Mouse (Mus musculus) c-Kit-positive CD71-positive TER-119-positive erythroid progenitor cells, embryonic 14.5 days (primary cell): ENCODE results near the gene Lrrc15.

Experiments
- DNase-seq: peaks from one replicate; pipeline ENCODE4 v3.0.0-alpha.2; 2013; ENCODE audit warnings: low spot score

Lrrc15 gene

DNA sequence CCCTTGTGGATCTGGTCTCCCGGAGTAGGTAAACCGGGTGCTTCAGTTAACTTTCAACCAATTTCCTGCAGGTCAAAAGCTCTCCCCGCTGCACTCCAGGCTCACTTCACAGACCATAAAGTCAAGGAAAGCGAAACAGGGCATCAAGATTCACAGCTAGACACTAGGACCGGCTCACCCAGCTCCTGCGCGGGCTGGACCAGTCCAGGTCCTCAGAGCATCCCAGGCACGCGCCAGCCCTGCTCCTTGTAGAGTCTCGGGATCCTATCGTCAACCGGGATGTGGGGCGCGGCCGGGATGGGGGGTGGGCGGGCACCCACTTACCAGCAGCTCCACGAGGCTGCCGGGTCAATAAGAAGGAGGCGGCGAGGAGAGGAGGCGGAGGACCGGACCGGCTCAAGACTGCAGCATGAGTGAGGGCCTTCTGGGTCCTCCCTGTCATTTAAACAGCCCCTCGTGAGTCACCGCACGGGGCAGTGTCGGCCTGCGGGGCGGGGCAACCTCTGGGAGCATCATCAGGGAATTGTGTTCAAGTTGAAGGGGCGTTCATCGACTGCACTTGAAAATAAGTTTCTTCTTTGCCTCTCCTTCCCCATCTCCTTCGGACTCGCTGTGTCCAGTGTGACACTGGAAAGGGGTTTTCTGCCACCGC lies at the start of gene Lrrc15:
TSS of gene Lrrc15 (minus strand) at position 413 of the 652 bp plus-strand sequence.
- no peak for DNase-seq

DNA sequence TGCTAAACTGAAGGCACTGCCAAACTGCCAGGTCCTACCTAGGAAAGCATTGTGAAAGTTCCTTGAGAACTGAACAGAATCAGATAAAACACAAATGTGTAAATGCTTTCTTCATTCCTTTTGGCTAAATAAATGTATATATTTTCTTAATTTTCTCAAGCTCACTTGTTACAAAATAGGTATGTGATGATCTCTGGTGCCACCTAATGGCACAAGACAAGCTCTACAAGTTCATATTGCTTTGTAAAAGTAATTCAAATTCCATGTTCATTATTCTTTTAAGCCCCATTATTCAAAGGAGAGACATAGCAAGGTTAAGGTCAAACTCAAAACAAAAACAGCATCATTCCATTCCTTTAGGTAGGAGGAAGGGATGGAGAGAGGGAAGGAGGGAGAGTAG lies 31.2 kb upstream of the Lrrc15 start:
- DNase-seq: peak; percentile 31

DNA sequence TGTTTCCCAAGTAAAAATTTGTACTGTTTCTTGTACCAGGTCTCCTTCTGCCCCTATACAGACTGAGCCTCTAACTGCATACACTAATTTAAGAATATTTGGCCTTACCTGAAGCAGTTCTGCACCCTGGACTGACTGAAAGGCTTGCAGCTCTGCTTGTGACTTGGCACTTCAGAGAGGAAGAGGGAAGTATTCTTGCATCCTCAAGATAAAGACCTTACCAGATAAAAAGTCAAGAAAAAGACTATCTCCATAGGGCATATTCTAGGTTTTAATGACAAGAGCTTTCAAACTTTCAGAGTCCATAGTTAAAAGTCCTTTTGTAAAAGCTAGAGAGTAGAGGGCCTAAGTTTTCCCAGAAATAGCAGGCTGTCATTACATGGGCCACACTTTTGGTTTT lies 27.6 kb upstream of the Lrrc15 start, which contains the start of gene Gp5:
TSS of gene Gp5 (minus strand) at position 133 of the 400 bp plus-strand sequence.
- DNase-seq: peak; percentile 37

DNA sequence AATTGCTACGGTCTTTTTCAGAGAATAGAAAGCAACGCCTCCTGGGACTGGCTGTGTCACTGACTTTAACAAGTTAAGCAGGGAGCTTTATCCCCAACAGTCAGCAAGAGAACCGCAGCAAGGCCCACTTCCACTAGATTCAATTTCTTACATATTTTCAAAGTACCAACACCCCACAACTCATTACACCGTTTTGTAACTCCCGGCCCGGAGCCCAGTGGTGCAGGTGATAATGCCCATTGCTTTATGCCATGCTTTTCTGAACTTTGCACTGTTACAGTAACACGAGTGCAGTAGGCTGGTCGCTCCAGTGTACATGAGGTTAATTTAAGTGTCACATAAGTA lies 27.1 kb upstream of the Lrrc15 start:
- no peak for DNase-seq

DNA sequence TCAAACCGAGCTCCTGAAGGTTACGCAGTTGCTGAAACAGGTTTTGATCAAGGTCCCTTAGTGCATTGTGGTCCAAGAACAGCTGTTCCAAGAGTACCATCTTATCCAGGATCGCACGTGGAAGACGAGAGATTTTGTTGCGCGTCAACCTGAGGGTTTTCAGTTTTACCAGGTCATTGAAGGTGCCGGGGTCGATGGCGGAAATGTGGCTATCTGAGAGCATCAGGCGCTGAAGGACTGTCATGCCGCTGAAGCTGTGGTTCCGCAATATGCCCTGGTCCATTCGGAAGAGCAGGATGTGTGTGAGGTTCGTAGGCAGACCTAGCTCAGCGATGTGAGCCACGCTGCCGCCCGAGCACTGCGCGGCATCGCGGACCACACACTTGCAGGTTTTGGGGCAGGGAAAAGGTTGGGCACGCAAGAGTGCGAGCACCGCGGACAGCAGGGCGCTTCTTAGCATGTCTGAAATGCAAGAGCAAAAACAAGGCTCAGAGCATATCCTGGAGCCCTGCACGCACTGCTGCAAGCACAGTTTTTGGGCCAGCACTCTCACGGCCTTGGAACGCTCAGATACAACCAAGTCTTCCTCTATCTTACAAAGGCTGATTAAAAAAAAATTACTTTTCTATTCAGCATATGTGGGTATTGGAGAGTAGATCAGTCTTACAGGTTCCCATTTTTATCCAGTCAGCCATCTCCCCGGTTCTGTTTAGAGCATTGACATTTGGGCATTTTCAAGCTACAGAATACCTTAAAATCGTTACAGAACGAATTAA lies 26.5 kb upstream of the Lrrc15 start:
- peak; percentile 13 for DNase-seq

DNA sequence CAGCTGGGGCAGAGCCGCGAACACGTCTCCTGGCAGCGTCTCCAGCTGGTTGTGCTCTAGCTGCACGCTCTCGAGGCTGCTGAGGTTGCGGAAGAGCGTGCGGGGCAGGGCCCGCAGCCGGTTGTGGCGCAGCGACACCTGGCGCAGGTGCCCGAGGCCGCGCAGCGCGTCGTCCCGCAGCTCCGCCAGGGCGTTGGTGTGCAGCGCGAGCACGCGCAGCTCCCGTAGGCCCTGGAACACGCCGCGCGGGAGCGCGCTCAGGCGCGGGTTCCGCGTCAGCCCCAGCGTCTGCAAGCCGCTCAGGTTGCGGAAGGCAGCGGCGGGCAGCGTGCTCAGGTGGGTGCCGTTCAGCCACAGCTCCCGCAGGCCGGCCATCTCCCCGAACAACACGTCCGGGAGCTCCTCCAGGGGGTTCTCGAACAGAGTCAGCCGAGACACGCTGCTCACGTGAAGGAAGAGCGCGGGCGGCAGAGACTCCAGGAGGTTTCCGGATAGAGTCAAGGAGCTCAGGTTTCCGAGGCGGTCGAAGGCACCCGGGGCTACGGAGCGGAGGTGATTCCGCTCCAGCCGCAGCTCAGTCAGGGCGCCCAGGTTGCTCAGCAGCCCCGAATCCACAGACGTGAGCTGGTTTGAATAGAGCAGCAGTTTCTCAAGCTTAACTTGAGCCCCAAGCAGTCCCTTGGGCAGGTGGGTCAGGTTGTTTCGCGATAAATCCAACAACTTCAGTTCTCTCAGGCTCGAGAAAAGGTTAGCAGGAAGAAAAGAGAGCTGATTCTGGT lies 25.7 kb upstream of the Lrrc15 start:
- DNase-seq: peak; percentile 18

DNA sequence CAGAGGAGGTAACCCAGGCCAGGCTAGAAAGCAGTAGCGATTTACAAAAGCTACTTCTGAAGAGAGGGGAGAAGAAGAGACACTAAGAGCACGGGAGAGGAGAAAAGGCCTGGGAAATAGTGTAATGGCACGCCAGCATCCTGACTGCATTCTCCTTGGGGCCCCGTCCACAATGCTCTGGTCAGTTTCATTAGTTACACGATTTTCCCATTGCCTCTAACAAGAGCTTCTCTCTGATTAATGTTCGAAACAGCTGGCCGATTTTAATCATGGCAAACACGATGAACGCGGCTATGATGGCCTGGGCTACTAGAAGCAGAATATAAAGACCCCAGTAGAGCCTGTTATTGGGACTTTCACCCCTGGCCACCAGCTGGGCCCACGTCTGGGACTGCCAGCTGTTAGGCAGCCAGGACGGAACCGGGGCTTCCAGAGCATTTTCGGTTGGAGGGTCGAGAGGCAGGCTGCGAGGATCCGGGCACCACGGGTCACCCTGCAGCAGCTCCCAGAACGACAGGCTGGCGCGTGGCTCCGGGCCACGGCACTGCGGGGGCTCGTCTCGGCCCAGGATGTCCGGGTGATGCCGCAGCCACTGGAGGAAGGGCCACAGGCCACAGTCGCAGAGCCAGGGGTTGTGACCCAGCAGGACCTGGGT lies 25.0 kb upstream of the Lrrc15 start:
- DNase-seq: no peak

DNA sequence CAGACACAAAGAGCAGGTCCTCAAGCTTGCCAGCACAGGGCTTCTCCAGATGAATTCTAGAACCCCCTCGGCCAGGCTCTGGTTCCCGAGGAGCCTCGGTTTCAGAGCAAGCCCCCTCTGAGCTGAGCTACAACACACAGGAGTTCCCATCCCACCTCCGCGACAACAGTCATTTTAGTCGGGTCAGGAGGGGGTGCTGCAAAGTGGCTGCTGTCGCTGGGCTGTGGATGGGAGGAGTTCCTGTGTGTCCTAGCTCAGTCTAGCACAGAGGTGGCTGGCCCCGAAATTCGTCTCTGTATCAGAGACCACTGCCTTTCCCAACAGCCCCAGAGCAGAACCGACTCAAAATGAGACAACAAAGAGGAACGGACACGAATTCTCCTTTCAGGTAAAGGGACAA lies 24.2 kb upstream of the Lrrc15 start:
- DNase-seq: no peak

DNA sequence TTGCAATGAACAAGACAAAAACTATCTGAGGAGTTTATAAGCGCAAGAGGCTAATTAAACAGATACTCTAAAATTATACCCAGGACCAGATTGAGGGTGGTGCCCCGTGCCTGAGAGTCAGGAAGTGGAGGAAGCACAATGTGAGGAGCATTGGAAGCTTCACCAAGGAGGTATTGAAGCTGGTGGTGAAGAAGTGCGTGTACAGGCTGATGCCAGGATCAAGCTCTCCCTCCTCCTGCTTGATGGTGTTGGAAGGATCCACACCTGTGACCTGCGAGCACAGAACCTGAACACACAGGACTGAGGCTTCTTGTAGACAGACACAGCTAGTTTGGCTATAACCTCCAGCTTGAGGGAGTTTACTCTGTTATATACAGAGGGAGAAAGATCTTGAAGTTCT lies 23.0 kb upstream of the Lrrc15 start:
- DNase-seq: no peak

DNA sequence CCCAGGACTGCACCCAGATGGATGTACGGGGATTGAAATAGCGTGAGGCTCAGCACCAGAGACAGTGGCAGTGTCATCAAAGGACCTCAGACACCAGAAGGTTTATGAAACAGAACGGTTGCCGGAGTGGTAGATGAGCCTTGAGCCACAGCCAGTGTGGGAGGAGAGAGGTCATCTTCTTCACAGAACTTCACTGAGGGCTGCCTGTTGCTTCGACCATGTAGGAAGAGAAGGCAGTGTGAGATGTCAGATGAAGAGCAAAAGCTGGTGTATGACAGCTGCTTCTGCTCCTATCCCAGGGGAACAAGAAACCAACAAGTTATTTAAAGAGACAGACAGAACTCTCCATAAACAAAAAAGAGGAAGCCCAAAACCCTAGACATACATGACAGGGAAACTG lies 21.2 kb upstream of the Lrrc15 start:
- no peak for DNase-seq

DNA sequence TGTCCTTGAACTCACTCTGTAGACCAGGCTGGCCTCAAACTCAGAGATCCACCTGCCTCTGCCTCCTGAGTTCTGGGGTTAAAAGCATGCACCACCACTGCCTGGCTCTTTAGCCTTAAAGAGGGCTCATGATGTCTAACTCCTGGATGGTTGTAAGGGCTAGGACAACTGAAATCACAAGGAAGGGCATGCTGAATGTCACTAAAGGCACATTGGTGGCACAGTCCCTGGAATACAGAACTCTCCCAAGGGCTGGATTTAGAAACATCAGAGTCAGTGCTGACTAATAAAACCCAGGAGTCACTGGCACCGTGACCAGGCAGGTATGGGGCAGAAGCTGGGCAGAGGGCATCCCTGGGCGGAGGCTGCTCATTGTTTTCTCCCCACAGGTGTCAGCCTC lies 20.4 kb upstream of the Lrrc15 start:
- no peak for DNase-seq

DNA sequence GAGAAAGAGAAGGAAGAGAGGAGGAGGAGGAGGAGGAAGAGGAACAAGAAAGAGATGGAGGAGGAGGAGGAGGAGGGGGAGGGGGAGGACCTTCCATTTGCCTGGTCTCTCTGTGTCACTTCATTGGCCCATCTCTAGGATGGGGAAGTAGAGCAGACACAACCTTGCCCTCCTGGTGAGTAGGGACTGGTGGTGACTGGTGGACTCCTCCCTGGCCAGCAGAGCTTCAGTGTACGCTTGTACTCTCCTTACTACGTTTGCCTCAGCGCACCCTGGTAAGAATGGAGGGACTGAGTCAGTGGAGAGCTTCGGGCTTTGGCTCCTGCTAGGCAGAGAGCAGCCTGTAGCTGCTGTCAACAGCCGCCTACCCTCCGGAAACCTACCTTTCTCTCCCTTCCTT lies 19.6 kb upstream of the Lrrc15 start:
- no peak for DNase-seq

DNA sequence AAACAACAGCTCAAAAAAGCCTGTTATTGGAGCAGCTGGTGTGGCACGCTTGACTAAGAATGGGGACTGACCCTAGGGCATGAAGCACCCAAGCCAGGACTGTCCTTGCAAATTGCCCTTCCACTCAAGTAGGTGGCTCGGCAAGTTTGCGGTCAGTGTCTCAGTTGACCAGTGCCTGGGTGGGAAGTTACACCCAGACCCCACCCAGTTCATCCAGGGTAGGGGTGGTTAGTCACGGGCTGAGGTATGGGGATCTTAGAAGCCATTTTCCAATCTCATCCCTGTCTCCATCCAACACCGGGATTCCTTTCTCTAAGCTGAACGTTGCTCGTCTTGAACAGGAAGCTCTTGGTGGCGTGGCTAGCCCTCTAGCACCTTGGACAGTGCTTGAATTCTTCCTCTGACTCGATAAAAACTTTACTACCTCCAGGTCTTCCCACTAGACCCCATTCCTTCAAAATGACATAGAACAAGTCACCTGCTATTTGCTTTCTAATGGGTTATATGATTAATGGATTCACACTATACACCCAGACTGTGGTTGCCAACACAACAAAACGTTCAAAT lies 16.7 kb upstream of the Lrrc15 start:
- DNase-seq: no peak

DNA sequence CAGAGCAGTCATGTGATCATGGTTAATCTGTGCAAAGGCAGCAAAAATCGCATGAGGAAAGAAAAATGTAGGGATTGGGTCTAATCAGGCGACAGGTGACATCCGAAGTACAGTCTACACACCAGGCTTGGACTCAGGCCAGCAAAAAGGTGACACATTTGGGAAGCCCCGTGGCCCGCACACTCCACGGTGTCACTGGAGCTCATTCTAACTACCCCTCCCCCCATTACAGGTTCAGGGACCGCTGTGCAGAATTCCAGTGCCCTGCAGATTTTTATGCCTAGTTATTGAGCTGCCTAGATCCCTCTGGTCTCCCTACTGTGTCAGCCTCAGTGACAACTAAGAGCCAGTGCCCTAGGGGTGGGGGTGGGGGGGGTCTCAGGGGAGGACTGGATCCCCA lies 14.4 kb upstream of the Lrrc15 start:
- no peak for DNase-seq

DNA sequence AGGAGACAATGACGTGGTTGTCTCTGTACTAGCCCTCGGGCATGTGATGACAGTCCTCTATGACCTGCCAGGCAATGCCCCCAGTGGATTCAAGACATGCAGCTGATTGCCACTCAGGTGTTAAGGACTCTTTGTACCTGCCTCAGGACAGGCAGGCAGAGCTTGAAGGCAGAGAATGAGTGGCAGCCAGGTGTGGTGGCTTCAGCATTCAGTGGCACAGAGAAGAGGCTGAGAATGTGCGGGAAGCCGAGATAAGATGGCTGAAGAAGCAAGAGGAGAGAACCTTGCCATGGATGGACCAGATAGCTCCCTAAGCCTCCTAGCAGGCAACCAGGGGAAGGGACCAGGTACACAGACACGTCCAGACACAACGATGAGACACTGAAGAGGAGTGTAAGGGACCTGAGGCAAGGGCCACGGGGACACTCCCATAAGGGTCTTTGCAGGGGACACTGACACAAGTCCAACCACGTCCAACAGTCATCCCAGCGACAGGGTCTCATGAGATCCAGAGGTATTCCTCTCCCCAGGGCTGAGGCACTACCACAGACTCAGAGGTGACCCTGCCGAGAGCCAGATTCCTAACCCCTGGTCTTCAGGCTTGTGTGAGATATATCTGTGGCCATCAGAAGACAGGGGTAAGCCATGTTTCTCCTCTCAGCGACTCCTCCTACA lies 13.7 kb upstream of the Lrrc15 start:
- no peak for DNase-seq

DNA sequence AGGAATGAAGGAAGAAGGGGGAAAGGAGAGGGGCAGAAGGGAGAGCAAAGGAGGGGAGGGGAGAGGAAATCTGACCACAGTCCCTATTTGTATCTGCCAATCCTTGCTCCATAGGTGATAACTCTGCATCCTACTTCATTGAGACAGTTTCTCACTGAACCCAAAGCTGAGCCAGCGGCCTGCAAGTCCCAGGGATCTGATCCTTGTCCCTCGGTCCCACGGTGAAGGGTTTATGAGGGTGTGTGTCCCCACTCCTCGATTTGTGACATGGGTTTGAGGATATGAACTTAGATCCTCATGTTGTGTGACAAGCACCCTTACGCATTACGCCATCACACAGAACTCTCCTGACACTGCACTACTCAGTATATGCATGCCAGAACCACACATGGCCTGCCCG lies 12.1 kb upstream of the Lrrc15 start:
- no peak for DNase-seq

DNA sequence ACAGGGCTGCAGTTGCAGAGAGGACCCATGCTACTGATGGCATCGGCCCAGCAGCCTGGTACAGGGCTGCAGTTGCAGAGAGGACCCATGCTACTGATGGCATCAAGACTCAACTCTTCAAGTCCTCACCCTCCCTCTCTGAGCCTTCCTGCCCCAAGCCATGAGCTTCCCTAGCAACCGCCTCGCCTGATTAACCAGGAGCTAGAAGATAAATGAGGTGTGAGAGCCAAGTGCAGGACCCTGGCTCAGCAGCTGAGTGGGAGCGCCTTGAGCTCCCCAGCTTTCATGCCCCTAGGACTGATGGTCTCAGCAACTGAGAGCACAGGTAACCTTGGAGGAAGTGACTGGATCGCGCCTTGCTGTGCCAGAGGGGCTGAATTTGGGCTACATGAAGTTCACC lies 7.4 kb upstream of the Lrrc15 start:
- DNase-seq: no peak

DNA sequence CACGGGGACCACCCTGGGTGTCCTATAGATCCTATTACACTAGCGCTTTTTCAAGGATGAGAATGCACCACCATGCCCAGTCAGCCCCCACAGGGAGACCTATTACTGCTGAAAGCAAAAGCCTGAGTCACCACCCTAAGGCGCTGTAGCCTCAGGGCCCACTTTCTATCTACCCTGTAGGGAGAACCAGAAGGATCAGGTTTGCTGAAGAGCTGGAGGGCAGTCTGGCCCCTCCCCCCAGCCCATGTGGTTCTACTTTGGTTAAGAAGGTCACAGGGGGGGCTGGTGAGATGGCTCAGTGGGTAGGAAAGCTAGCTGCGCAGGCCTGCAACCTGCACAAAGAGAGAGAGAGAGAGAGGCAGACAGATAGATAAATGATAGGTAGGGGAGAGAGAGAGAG lies 2.6 kb upstream of the Lrrc15 start:
- DNase-seq: no peak

DNA sequence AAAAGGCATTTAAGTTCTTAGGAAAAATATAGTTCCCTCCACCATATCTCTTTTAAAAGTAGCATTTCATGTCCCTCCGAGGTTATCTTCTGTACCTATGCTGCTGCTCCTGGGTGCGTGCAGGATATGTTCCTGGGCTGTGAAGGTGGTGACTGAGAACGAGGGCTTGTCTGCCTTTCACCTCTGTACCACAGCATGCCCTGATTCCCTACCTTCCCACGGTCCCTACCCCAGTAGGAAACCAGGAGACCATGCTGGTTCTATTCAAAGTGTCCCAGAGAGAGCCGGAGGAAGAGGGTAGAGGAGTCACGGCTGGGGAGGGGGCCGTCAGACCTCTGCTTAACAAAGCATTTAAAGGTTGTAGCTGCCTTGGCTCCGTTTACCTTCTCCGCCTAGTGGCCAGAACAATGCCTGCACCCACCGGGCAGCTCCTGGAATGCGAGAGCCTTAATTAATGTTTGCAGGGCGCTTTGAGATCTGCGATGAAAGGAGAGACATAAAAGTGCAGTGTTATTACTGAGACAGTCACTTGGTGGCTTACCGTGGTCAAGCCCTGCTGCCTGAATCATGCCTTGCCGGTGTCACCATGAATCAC lies 784 bp upstream of the Lrrc15 start:
- no peak for DNase-seq

DNA sequence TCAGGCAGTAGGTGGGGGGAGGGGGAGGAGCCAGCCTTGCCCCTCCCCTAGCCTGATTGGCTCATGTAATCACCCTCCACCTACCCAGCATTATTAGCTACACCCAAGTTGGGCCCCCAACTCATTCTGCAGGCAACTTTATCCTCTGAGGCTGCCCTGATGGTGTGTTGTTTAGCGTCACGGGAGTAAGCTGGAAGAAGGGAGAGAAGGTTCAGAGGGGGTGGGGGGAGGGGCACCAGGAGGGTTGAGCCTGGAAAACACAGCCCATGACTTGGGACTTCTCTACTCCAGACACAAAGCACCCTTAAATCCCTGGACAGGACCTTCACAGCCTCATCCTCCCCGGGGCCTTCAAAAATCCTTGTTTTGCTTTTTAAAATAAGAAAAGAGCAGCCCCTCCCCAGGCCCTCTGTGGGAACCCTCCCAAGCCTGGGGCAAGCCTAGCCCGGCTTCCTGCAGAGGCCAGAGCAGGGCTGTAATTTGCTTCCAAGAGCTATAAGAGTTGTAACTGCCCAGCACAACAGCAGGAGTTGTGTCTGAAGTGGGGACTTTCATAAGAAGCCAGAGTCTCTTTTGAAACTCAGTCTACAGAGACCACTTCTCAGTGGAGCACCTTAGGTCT lies 2.3 kb downstream of the Lrrc15 start:
- DNase-seq: no peak

DNA sequence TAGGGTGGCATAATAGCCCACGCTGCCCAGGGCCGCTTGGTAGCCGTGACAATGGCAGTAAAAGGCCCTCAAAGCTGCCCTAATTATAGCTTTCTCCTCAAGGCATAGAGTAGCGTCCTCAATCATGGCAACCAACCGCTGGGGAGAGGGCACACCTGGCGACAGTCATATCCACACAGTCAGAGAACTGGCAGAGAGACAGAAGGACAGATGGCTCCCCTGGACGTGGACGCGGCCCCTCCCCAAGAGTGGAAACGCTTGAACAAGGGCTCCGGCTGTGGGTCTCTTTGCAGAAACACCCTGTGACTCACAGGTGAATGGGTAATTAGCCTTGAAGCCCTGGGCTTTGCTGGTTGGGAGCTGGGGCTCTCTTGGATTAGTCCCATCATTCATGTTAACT lies 4.7 kb downstream of the Lrrc15 start:
- no peak for DNase-seq
